Mouse (Mus musculus) NIH3T3 (cell line): ENCODE measurements at regions not wholly inside any gene's neighbourhood (a gene's known extent, or its start where the extent isn't known, plus 50 kb on each side); places are given as distances from the start of the nearest gene placed in this dataset.
"Not testable (repeated sequence)": the region's sequence is repeated elsewhere in the genome, so short reads cannot be mapped to it uniquely, and the experiment has no call there.

ENCODE experiments used
- DNase-seq: peaks from one replicate; pipeline ENCODE4 v3.0.0-alpha.2; 2012; ENCODE audit warnings: low read depth

DNA sequence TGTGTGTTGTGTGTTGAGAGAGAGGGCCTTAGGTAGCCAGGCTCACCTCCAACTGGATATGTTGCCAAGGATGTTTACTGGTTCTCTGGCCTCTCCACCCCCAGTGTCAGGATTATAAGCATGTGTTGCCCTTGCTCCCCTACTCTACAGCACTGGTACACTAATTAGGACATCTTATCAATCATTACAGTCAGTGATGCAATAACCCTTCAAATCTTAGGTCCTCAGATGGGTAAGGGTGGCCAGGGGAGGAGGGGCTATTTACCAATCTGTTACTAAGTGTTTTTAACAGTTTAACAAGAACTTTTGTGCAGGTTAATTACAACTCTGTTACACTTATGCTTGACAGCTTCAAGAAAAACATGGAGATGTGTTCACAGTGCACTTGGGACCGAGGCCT, 80.1 kb upstream of the Cyp2b13 start:
- DNase-seq, result no peak

DNA sequence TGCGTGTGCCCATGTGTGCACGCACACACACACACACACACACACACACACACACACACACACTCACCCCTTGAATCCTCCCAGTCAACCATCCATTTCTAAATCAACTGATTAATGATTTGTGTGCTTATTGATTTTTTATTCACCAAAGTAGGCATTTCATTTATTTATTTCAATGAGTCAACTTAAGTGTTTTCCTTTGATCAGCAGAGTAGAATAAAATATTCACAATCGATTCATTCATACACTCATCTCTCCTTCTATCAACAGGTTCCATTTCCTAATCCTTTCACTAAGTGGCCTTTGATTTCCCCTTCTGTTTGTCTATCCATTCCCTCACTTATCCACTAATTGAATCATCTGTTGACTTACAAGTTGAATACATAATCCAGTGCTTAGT, 74.3 kb upstream of the Cyp2b13 start:
- DNase-seq, result no peak

DNA sequence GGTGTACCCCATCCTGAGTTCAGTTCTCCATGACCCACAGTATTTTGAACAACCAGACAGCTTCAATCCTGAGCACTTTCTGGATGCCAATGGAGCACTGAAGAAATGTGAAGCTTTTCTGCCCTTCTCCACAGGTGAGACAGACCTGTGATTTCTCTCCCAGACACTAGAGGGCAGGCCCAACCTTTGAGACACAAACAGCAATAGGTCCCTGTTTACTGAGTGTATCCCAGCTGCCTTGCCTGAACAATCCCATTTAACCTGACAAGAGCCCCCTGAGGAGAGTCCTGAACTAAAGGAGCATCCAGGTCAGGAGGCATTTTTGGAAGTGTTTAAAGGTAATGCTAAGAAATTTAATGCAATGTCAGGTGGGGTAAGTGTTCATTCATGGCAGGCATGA, 73.0 kb upstream of the Cyp2b13 start:
- peak; percentile 20 for DNase-seq

DNA sequence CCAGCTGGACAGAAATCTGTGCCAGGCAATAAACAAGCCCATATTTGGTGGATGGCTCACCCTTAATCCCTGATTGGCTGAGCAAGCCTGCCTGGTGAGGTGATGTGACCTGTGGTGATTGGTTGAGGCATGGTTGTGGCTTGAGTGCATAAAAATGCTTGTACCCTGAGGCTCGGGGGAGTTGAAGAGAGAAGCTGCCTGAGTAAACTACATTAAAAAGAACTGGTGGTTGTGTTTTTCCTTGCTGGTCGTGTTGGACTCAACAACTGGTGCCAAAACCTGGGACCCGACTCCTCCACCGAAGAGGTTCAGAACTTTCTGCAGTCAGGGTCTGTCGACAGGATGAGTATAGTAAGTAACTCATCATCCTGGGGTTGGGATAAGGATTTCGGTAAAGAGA, 55.4 kb upstream of the Cyp2b13 start:
- not testable (repeated sequence) for DNase-seq

DNA sequence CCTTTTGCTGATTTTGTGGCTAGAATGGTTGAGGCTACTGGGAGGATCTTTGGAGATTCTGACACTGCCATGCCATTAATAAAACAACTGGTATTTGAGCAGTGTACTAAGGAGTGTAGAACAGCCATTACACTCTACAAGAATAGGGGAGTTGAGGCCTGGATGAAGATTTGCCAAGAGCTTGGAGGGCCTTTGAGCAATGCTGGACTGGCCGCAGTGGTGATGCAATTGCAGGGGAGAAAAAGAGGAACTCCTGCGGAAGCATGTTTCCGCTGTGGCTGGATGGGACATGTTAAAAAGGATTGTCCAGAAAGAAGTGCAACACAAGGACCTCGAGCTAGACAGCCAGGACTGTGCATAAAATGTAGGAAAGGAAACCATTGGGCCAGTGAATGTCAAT, 53.2 kb upstream of the Cyp2b13 start:
- no peak for DNase-seq
